Mouse (Mus musculus) hindbrain, embryonic 16.5 days (tissue): ENCODE data around the gene Acmsd. TPM values are rescaled to one million over a fixed set of nuclear protein-coding genes. Genes with fewer than 3 reads are reported as not detected.

Source experiments
- ATAC-seq: fragments of 200-750 bp; cut with Nextera tagmentation; 2 replicates; pipeline ENCODE4 v1.8.0; 2017; ENCODE audit warnings: moderate TSS enrichment, moderate library complexity
- H3K27ac ChIP-seq: fragments of 300-500 bp; sonication (generic); 2 replicates; pipeline ENCODE4 v1.5.1; 2014; ENCODE audit warnings: low read depth, mild to moderate bottlenecking, control low read depth, low read length, moderate library complexity
- H3K27me3 ChIP-seq: fragments of 300-500 bp; sonication (generic); replicated peaks from 2 replicates; pipeline ENCODE4 v1.6.1; 2014; ENCODE audit warnings: low read length; ENCODE audit not compliant: control insufficient read depth, insufficient read depth
- H3K36me3 ChIP-seq: fragments of 300-500 bp; sonication (generic); 2 replicates; pipeline ENCODE4 v1.6.1; 2014; ENCODE audit warnings: mild to moderate bottlenecking, low read length, moderate library complexity, mixed read lengths; ENCODE audit not compliant: control insufficient read depth, insufficient read depth
- H3K4me1 ChIP-seq: fragments of 300-500 bp; sonication (generic); 2 replicates; pipeline ENCODE4 v1.6.1; 2014; ENCODE audit warnings: low read depth, low read length; ENCODE audit not compliant: control insufficient read depth, insufficient read depth
- H3K4me2 ChIP-seq: fragments of 300-500 bp; sonication (generic); 2 replicates; pipeline ENCODE4 v1.6.1; 2014; ENCODE audit warnings: mild to moderate bottlenecking, low read length, control low read depth, moderate library complexity
- H3K4me3 ChIP-seq: fragments of 300-500 bp; sonication (generic); 2 replicates; pipeline ENCODE4 v1.5.1; 2014; ENCODE audit warnings: mild to moderate bottlenecking, low read length, control low read depth, moderate library complexity
- H3K9ac ChIP-seq: fragments of 300-500 bp; sonication (generic); 2 replicates; pipeline ENCODE4 v1.6.1; 2014; ENCODE audit warnings: low read depth, mild to moderate bottlenecking, control low read depth, low read length, moderate library complexity
- H3K9me3 ChIP-seq: fragments of 300-500 bp; sonication (generic); 2 replicates; pipeline ENCODE4 v1.6.1; 2014; ENCODE audit warnings: mild to moderate bottlenecking, low read length, moderate library complexity; ENCODE audit not compliant: control insufficient read depth
- WGBS: fragments of 180-500 bp; shearing (Covaris S2); extraction: QIAGEN DNeasy Blood & Tissue Kit; methylation state at CpG from one replicate; pipeline ENCODE4 v1.1.7; 2014; 5-methylcytosine and 5-hydroxymethylcytosine counted together
- polyA plus RNA-seq: library from polyadenylated mRNA; unstranded; fragments of >200 nt; fragmentation: Nextera tagmentation; extraction: Ambion mirVana; gene quantifications from 2 replicates; pipeline ENCODE4 v1.2.1, GENCODE M21; 2015

The Acmsd gene
- polyA plus RNA-seq, 1 experiment from 2014 or later, result 0.14 TPM

DNA sequence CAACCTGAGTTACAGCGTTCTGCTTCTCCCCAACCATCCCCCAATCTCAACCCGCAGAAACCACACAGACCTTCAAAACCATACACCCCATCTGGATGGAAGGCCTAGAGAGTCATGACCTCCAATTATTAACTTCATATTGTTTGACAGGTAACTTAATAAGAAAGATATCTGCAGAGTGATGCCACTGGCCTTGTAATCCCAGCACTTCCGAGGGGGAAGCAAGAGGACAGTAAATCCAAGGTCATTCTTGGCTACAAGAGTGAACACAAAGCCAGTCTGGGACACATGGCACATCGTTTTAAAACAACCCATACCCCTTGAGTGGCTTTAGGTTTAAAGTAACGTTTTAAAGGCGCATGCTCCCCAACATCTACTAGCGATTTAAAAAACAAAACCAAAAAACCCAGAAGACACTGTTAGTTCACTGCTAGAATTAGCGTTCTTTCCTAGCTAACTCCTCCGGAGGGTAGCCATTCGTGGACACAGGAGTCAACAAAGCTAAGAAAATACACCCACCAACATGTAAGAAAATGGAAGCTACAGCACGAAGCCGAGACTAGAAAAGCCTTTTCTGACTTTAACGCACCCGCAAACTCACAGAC, 44.1 kb downstream of the Acmsd start:
- Histone ChIP-seq H3K36me3 (no peaks in the 10 kb centered on the region), H3K27ac (peak overlapping the region; percentile 88), H3K27me3 (no peaks in the 10 kb centered on the region), H3K9me3 (no peaks in the 10 kb centered on the region), H3K4me3 (peak overlapping the region; percentile 85), H3K9ac (peak overlapping the region; percentile 68), H3K4me2 (peak overlapping the region; percentile 77), H3K4me1 (peaks cover 18% of the 10 kb centered on the region)
- under 1% methylated on average over 14 of the region's 14 CpGs for WGBS
- ATAC-seq, result peak; percentile 40

DNA sequence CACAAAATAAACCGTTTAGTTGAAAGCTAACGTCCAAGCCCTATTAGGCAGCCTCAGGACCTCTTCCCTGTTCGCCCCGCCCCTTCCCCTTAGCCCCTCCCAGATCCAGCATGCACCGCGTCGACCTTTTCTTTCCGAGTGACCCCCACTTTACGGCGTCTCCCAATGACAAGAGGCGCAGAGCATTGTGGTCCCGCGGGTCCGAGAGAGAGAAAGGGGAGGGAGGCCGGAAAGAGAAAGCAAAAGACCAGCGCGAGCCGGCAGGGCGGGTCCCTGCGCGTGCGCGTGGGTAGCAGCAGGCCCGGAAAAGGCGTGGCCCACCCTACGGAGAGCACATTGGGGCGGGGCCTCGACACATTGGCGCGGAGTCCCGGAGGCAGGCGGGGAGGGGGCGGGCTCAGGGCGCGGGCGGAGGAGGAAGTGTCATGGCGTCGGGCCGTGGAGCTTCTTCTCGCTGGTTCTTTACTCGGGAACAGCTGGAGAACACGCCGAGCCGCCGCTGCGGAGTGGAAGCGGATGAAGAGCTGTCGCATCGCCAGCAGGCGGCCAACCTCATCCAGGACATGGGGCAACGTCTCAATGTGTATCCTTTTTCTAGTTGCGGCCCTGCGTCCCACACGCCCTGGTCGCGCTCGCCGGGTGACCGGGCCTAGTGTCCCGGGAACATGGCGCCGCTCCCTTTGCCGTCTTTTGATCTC, 44.7 kb downstream of the Acmsd start, which contains the start of gene Ccnt2:
TSS of gene Ccnt2 (plus strand) at position 362 of the 698 bp plus-strand sequence.
- Histone ChIP-seq H3K4me2 (peak within 1 kb of the TSS; percentile 85), H3K4me3 (peak within 1 kb of the TSS; percentile 85), H3K9me3 (no peaks in the 10 kb centered on the region), H3K27ac (peak within 1 kb of the TSS; percentile 95), H3K4me1 (peaks cover 18% of the 10 kb centered on the region), H3K36me3 (no peaks in the 10 kb centered on the region), H3K27me3 (no peaks in the 10 kb centered on the region), H3K9ac (peak within 1 kb of the TSS; percentile 85)
- ATAC-seq, result peak; percentile 99
- WGBS, result under 1% methylated on average over 63 of the region's 63 CpGs

DNA sequence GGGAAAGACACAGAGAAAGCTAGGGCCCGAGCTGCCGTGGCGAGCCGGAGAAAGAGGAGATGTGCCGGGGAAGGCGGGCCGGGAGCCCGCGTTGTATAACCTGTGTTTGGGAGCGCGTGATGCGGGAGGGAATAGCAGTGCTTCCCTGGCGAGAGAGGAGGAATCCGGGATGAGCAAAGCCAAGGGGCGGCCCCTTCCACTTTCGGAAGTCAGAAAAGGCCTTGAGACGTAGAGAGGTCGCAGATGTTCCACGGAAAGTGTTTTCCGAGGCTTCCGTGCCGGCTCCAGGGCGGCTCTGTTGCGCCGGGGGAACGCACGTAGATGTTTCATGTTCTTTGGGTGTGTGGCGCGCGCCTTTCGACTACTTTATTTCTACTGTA, 45.3 kb downstream of the Acmsd start:
- no peaks in the 10 kb centered on the region for H3K27me3 ChIP-seq
- ATAC-seq, result no peak; the same call in 1 of the 2 replicates
- peaks cover 18% of the 10 kb centered on the region for H3K4me1 ChIP-seq
- peak overlapping the region; percentile 85 for H3K4me2 ChIP-seq
- peak overlapping the region; percentile 85 for H3K4me3 ChIP-seq
- WGBS, result under 1% methylated on average over 31 of the region's 31 CpGs
- peak overlapping the region; percentile 85 for H3K9ac ChIP-seq
- H3K9me3 ChIP-seq, result no peaks in the 10 kb centered on the region
- peak overlapping the region; percentile 95 for H3K27ac ChIP-seq
- H3K36me3 ChIP-seq, result no peaks in the 10 kb centered on the region

DNA sequence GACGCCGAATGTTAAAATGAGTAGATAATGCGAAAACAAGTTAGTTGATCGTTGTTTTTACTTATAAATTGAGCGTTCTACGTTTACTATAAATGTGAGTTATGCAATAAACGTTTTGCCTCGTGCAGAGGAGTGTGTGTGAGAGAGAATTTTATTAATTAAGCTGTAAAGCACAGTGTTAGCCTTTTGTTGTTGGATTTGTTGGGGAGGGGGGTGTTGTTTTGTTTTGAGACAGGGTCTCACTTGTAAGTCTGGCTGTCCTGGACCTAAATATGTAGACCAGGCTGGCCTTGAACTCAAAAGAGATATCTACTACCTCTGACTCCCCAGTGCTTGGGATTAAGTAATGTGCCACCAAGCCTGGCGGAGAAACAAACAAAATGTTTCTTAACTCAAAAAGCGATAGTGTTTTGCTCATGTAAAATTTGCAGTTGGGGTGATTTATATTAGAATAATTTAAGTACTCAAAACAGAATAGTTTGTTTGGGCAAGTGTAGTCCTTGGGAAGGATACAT, 46.0 kb downstream of the Acmsd start:
- peak overlapping the region; percentile 45 for H3K9ac ChIP-seq
- H3K4me2 ChIP-seq, result peak overlapping the region; percentile 85
- 10% methylated on average over 10 of the region's 10 CpGs for WGBS
- no peak for ATAC-seq
- peak overlapping the region; percentile 85 for H3K4me3 ChIP-seq
- no peaks in the 10 kb centered on the region for H3K36me3 ChIP-seq
- no peak overlapping the region for H3K27ac ChIP-seq
- no peaks in the 10 kb centered on the region for H3K9me3 ChIP-seq
- no peaks in the 10 kb centered on the region for H3K27me3 ChIP-seq
- H3K4me1 ChIP-seq, result peaks cover 18% of the 10 kb centered on the region

DNA sequence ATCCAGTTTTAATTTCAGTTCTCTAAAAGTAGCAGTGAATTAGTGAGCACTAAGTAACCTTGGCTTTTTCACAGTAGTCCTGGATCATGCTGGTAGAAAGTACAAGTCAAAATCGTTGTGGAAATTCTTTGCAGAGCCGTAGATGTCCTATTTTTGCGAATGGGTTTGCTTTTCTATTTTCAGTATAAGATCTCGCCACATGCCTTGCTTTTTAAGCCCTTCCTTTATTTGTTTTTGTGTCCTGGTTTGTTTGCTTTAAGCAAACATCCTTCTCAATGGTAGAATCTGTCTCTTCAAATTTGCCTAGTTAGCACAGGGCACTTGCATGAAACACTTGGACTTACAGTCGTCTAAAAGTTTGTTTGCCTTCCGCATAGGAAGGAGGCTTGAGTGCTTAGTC, 47.0 kb downstream of the Acmsd start:
- WGBS, result 75% methylated on average over 6 of the region's 6 CpGs
- H3K4me3 ChIP-seq, result no peak overlapping the region
- no peak overlapping the region for H3K9ac ChIP-seq
- H3K9me3 ChIP-seq, result no peaks in the 10 kb centered on the region
- peak overlapping the region; percentile 12 for H3K4me2 ChIP-seq
- H3K27ac ChIP-seq, result no peak overlapping the region
- no peak for ATAC-seq
- no peaks in the 10 kb centered on the region for H3K27me3 ChIP-seq
- H3K36me3 ChIP-seq, result no peaks in the 10 kb centered on the region
- peaks cover 21% of the 10 kb centered on the region for H3K4me1 ChIP-seq

DNA sequence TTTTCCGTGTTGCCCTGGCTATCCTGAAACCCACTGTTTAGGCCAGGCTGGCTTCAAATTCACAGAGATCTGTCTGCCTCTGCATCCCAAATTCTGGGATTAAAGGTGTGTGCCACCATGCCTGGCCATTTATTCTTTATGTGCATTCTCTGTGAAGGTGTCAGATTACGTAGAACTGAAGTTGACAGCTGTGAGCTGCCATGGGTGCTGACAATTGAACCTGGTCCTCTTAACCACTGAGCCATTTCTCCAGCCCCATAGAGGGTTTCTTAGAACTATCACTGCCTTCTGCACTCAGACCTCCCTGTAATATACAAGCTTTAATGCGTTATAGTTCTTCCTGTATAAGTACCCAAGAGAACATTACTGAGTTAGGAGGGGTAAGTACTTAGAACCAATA, 49.4 kb downstream of the Acmsd start:
- H3K4me2 ChIP-seq, result no peak overlapping the region
- H3K27me3 ChIP-seq, result no peaks in the 10 kb centered on the region
- no peaks in the 10 kb centered on the region for H3K36me3 ChIP-seq
- H3K4me1 ChIP-seq, result peaks cover 23% of the 10 kb centered on the region
- no peak overlapping the region for H3K9ac ChIP-seq
- no peak overlapping the region for H3K4me3 ChIP-seq
- no peak for ATAC-seq
- H3K9me3 ChIP-seq, result no peaks in the 10 kb centered on the region
- no peak overlapping the region for H3K27ac ChIP-seq
- WGBS, result 86% methylated on average over 3 of the region's 3 CpGs

DNA sequence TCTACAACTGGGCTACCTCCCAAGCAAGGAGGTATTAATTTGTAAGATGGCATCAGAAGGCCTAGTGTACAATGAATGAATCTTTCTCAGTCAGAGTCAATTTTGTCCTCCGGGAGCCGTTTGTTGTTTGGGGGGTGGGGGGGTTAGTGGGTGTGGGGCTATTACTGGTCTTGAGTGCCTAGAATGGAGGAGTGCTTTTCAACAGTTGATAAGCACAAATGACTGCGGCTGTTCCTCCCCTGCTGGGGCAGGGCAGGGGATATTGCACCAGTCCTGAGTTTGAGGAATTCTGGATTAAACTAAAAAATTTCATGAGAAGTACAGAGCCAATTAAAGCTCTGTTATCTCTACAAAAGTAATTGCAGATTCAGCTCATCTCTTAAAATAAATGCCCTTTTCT, 50.9 kb downstream of the Acmsd start:
- no peak overlapping the region for H3K4me2 ChIP-seq
- H3K36me3 ChIP-seq, result no peaks in the 10 kb centered on the region
- H3K4me3 ChIP-seq, result no peak overlapping the region
- H3K27me3 ChIP-seq, result no peaks in the 10 kb centered on the region
- ATAC-seq, result no peak
- no peak overlapping the region for H3K27ac ChIP-seq
- H3K9ac ChIP-seq, result no peak overlapping the region
- peaks cover 21% of the 10 kb centered on the region for H3K4me1 ChIP-seq
- H3K9me3 ChIP-seq, result no peaks in the 10 kb centered on the region
- 34% methylated on average over 3 of the region's 3 CpGs for WGBS

DNA sequence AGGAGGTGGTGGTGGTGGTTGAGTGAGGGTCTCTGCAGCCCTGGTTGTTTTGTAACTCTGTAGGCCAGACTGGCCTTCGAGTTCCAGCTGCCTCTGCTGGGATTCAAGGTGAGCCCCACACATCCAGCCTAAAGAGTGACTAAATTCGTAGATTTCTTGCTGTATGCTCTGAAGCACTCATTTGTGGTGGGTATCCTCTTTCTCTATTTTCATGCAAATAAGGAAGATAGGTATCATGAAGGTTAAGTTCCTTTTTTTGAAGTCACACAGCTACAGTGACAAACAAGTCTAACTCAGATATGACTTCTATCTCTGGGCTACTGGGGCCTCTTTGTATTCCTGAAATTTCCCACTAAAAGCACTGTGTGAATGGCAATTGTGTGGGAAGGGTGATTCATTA, 51.6 kb downstream of the Acmsd start:
- H3K27me3 ChIP-seq, result no peaks in the 10 kb centered on the region
- no peak overlapping the region for H3K4me3 ChIP-seq
- ATAC-seq, result no peak
- H3K4me2 ChIP-seq, result no peak overlapping the region
- H3K9ac ChIP-seq, result no peak overlapping the region
- H3K4me1 ChIP-seq, result peaks cover 17% of the 10 kb centered on the region
- no peak overlapping the region for H3K27ac ChIP-seq
- no peaks in the 10 kb centered on the region for H3K9me3 ChIP-seq
- H3K36me3 ChIP-seq, result no peaks in the 10 kb centered on the region
- 64% methylated on average over 2 of the region's 2 CpGs for WGBS

DNA sequence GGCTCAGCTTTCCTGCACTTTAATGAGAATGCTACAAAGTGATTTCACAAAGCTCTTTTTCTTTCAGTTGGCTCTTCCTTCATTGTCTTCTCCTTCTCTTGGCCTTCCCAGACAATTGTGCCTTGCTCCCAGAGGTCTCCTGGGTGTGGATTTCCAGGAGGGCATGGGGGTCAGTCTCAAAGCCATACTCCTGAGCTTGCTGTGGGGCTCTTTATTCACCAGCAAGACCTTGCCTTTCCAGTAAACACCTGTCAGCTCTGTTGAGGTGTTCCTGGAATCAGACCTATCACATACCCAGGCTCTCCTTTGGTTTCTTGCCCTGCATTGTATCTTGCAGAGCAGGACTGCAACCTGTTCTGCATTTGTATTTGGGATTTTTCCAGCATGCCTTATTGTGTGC, 54.6 kb downstream of the Acmsd start:
- no peaks in the 10 kb centered on the region for H3K36me3 ChIP-seq
- peaks cover 7% of the 10 kb centered on the region for H3K4me1 ChIP-seq
- no peak overlapping the region for H3K27ac ChIP-seq
- H3K9me3 ChIP-seq, result no peaks in the 10 kb centered on the region
- no peak overlapping the region for H3K4me3 ChIP-seq
- no peak overlapping the region for H3K4me2 ChIP-seq
- ATAC-seq, result no peak
- H3K27me3 ChIP-seq, result no peaks in the 10 kb centered on the region
- no peak overlapping the region for H3K9ac ChIP-seq
